Mouse (Mus musculus) liver, embryonic 11.5 days (tissue): Measurements from ENCODE around the gene Polk. TPM values are rescaled to one million over a fixed set of nuclear protein-coding genes. Genes with fewer than 3 reads are reported as not detected.

Source experiments
- ATAC-seq: fragments of 200-750 bp; cut with Nextera tagmentation; replicated peaks from 2 replicates; pipeline ENCODE4 v1.8.0; 2017; ENCODE audit warnings: moderate number of reproducible peaks, mild to moderate bottlenecking, moderate TSS enrichment, moderate library complexity; ENCODE audit not compliant: low FRiP score
- DNase-seq: peaks from one replicate; pipeline ENCODE4 v3.0.0-alpha.2; 2017; ENCODE audit warnings: low spot score
- H3K27ac ChIP-seq: fragments of 300-500 bp; sonication (generic); 2 replicates; pipeline ENCODE4 v1.5.1; 2014; ENCODE audit warnings: mild to moderate bottlenecking, low read depth, low read length, control low read depth
- H3K27me3 ChIP-seq: fragments of 300-500 bp; sonication (generic); replicated peaks from 2 replicates; pipeline ENCODE4 v1.6.1; 2014; ENCODE audit warnings: low read length, mixed read lengths; ENCODE audit not compliant: control insufficient read depth, insufficient read depth
- H3K36me3 ChIP-seq: fragments of 300-500 bp; sonication (generic); 2 replicates; pipeline ENCODE4 v1.6.1; 2014; ENCODE audit warnings: mild to moderate bottlenecking, low read length, moderate library complexity, mixed read lengths; ENCODE audit not compliant: control insufficient read depth, insufficient read depth
- H3K4me1 ChIP-seq: fragments of 300-500 bp; sonication (generic); replicated peaks from 2 replicates; pipeline ENCODE4 v1.6.1; 2014; ENCODE audit warnings: low read length, mixed read lengths; ENCODE audit not compliant: control insufficient read depth, insufficient read depth
- H3K4me2 ChIP-seq: fragments of 300-500 bp; sonication (generic); 2 replicates; pipeline ENCODE4 v1.6.1; 2014; ENCODE audit warnings: mild to moderate bottlenecking, control low read depth, moderate library complexity
- H3K4me3 ChIP-seq: fragments of 300-500 bp; sonication (generic); 2 replicates; pipeline ENCODE4 v1.5.1; 2014; ENCODE audit warnings: low read depth, low read length, control low read depth
- H3K9ac ChIP-seq: fragments of 300-500 bp; sonication (generic); 2 replicates; pipeline ENCODE4 v1.6.1; 2014; ENCODE audit warnings: low read depth, low read length, control low read depth
- H3K9me3 ChIP-seq: fragments of 300-500 bp; sonication (generic); 2 replicates; pipeline ENCODE4 v1.6.1; 2016; ENCODE audit warnings: low read length, inconsistent platforms, mixed read lengths; ENCODE audit not compliant: control insufficient read depth
- WGBS: fragments of 180-500 bp; shearing (Covaris S2); extraction: QIAGEN DNeasy Blood & Tissue Kit; methylation state at CpG from one replicate; pipeline ENCODE4 v1.1.7; 2014; 5-methylcytosine and 5-hydroxymethylcytosine counted together
- polyA plus RNA-seq: library from polyadenylated mRNA; unstranded; fragments of >200 nt; fragmentation: Nextera tagmentation; extraction: Ambion mirVana; gene quantifications from 2 replicates; pipeline ENCODE4 v1.2.1, GENCODE M21; 2014

Polk gene
- polyA plus RNA-seq, 1 experiment from 2014 or later = 8.2 TPM

DNA sequence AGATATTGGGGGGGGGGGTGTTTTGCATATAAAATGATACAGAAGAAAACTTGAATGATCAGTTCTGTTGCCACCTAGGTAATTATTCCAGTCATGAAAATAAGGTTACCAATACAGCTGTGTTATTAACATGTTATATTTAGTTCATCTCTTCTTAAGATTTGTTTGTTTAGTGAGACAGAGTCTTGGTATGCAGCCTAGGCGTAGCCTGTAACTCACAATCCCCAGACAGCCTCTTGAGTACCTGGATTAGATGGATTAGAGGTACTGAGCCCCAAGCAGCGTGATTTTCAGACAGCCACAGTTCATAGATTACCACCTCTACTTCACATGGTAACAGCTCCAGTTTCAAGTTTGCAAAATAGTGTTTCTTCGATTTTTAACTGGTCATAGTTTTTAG, 4.3 kb downstream of the Polk start:
- ATAC-seq = no peak
- H3K4me3 ChIP-seq = no peak overlapping the region
- H3K27ac ChIP-seq = no peak overlapping the region
- H3K4me1 ChIP-seq = peaks cover 4% of the 10 kb centered on the region; the same call in 1 of the 2 replicates
- no peak for DNase-seq
- H3K9ac ChIP-seq = no peak overlapping the region
- no peaks in the 10 kb centered on the region for H3K27me3 ChIP-seq
- H3K4me2 ChIP-seq = no peak overlapping the region
- 80% methylated on average over 3 of the region's 3 CpGs for WGBS
- no peaks in the 10 kb centered on the region for H3K36me3 ChIP-seq
- H3K9me3 ChIP-seq = no peaks in the 10 kb centered on the region

DNA sequence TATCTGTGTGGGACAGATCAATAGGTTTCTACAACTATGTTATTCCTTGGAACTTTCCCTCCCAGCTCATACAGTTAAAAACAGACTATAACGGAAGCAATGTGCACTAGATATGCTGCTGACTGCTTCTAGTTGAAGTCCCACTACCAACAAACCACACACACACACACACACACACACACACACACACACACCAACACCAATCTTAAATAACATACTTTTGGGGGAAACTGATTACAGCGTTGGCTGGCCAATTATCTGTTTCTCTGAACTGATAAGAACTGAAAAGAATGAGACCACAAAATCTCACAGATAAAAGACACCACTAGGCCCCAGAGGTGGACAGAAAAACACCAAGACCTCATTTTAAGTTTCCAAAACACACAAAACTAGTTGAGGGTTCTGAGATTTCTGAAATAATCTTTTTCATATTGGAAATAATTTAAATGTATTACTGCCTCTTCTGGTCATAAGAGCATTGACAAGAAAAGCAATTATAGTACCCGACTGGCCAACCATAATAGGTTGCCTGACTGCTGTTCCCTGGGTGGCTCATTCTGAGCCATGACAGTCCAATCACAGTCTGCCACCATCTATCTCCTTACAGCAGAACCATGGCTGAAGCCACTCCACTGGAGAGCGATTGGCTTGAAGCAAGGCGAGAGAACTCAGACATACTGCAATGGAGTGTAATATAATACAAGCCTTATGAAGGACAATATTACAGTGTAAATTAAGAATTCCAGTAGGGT, 5.4 kb downstream of the Polk start:
- Histone ChIP-seq H3K27ac (no peak overlapping the region; the same call in 1 of the 2 replicates), H3K9ac (no peak overlapping the region), H3K4me2 (no peak overlapping the region), H3K4me1 (peaks cover 4% of the 10 kb centered on the region; the same call in 1 of the 2 replicates), H3K36me3 (no peaks in the 10 kb centered on the region), H3K27me3 (no peaks in the 10 kb centered on the region), H3K4me3 (no peak overlapping the region), H3K9me3 (no peaks in the 10 kb centered on the region)
- 54% methylated on average over 5 of the region's 5 CpGs for WGBS
- DNase-seq (no peak), ATAC-seq (peak; percentile 57)

- no peak overlapping the region for H3K4me2 ChIP-seq
- no peak overlapping the region for H3K27ac ChIP-seq
- no peak overlapping the region for H3K4me3 ChIP-seq
- no peaks in the 10 kb centered on the region for H3K27me3 ChIP-seq
- H3K9me3 ChIP-seq = no peaks in the 10 kb centered on the region
- WGBS = 81% methylated on average over 2 of the region's 2 CpGs
- DNase-seq (no peak), ATAC-seq (no peak)
- H3K4me1 ChIP-seq = peaks cover 4% of the 10 kb centered on the region; the same call in 1 of the 2 replicates
- H3K9ac ChIP-seq = no peak overlapping the region
- no peaks in the 10 kb centered on the region for H3K36me3 ChIP-seq
Measured at GRCm38 (mm10) chr13:96533742-96534141, 8.6 kb downstream of the Polk start.

DNA sequence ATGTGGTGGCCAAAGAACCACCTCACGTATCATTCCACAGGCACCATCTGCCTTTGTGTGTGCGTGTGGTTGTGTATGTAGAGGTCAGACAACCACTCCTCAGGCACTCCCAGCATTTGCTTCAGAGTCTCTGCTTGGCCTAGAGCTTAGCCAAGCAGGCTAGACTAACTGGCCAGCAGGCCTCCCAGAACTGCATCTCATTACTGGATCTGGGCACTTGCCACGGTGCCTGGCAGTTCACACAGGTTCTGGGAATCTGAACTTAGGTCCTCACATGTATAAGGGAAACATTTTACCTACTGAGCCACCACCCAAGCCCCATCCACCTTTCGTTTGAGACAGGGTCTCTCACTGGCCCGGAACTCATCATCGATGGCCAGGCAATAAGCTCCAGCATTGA, 10.2 kb downstream of the Polk start:
- Histone ChIP-seq H3K27ac (no peak overlapping the region), H3K27me3 (no peaks in the 10 kb centered on the region), H3K36me3 (no peaks in the 10 kb centered on the region), H3K4me3 (no peak overlapping the region), H3K9ac (no peak overlapping the region), H3K9me3 (no peaks in the 10 kb centered on the region), H3K4me1 (peaks cover 3% of the 10 kb centered on the region), H3K4me2 (no peak overlapping the region)
- DNase-seq (no peak), ATAC-seq (no peak)
- 90% methylated on average over 6 of the region's 6 CpGs for WGBS

DNA sequence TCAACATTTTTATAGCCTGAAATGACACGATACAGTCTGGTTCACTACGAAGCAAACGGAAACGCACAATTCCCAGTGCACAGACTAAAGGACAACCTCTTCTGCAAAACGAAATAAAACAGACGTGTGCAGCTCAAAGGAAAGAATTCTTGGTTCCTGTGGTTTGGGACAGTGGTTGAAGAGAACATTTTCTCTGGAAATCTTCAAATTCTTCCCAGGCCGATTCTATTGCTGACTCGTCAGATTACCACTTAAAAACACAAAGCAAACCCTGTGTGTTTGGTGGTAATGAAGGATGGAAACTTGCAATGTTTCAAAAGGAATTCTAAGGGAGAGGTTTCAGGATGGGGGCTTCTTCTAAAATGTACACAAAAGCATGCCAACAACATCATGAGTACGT, 12.3 kb downstream of the Polk start:
- Histone ChIP-seq H3K9ac (no peak overlapping the region), H3K27ac (no peak overlapping the region), H3K4me1 (peaks cover 2% of the 10 kb centered on the region; the same call in 1 of the 2 replicates), H3K36me3 (no peaks in the 10 kb centered on the region), H3K27me3 (no peaks in the 10 kb centered on the region), H3K4me3 (no peak overlapping the region), H3K9me3 (no peaks in the 10 kb centered on the region), H3K4me2 (no peak overlapping the region)
- 92% methylated on average over 9 of the region's 9 CpGs for WGBS
- DNase-seq (no peak), ATAC-seq (no peak)

GRCm38 (mm10) chr13:96529542-96529941, 12.8 kb downstream of the Polk start:
- Histone ChIP-seq H3K36me3 (no peaks in the 10 kb centered on the region), H3K9me3 (no peaks in the 10 kb centered on the region), H3K4me2 (no peak overlapping the region), H3K9ac (no peak overlapping the region), H3K4me3 (no peak overlapping the region), H3K4me1 (peaks cover 2% of the 10 kb centered on the region; the same call in 1 of the 2 replicates), H3K27ac (no peak overlapping the region), H3K27me3 (no peaks in the 10 kb centered on the region)
- DNase-seq (no peak), ATAC-seq (no peak)
- WGBS = 82% methylated on average over 3 of the region's 3 CpGs

DNA sequence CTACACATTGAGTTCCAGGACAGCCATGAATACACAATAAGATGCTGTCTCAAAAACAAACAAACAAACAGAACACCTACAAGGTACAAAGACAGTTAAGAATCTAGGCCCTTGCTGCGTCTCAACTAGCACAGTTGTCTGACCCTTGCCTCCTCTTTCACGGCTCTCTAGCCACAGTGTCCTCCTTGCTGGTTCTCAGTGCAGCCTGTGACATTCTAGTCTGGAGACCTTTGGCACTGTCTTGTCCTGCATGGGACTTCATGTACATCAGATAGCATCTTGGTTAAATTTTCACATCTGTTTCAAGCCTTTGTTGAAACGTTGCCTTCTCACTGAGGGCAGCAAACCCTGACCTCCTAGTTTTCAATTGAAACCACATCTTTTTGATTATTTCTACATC, 13.6 kb downstream of the Polk start:
- H3K9me3 ChIP-seq = no peaks in the 10 kb centered on the region
- H3K9ac ChIP-seq = no peak overlapping the region
- peaks cover 2% of the 10 kb centered on the region; the same call in 1 of the 2 replicates for H3K4me1 ChIP-seq
- no peak overlapping the region for H3K27ac ChIP-seq
- H3K4me3 ChIP-seq = no peak overlapping the region
- ATAC-seq (no peak), DNase-seq (no peak)
- no peaks in the 10 kb centered on the region for H3K27me3 ChIP-seq
- H3K4me2 ChIP-seq = no peak overlapping the region
- WGBS = 88% methylated on average over 3 of the region's 3 CpGs
- no peaks in the 10 kb centered on the region for H3K36me3 ChIP-seq

- Histone ChIP-seq H3K4me1 (peaks cover 2% of the 10 kb centered on the region; the same call in 1 of the 2 replicates), H3K27ac (no peak overlapping the region), H3K27me3 (no peaks in the 10 kb centered on the region), H3K4me3 (no peak overlapping the region), H3K4me2 (no peak overlapping the region), H3K9me3 (no peaks in the 10 kb centered on the region), H3K9ac (no peak overlapping the region), H3K36me3 (no peaks in the 10 kb centered on the region)
- WGBS = 79% methylated on average over 11 of the region's 11 CpGs
- ATAC-seq (no peak), DNase-seq (no peak)
Measured at GRCm38 (mm10) chr13:96527856-96528255, 14.5 kb downstream of the Polk start.

GRCm38 (mm10) chr13:96527022-96527421, 15.4 kb downstream of the Polk start:
- peaks cover 2% of the 10 kb centered on the region; the same call in 1 of the 2 replicates for H3K4me1 ChIP-seq
- 63% methylated on average over 3 of the region's 3 CpGs for WGBS
- H3K9me3 ChIP-seq = no peaks in the 10 kb centered on the region
- ATAC-seq = no peak
- no peaks in the 10 kb centered on the region for H3K36me3 ChIP-seq
- H3K27ac ChIP-seq = no peak overlapping the region
- DNase-seq = no peak
- H3K4me2 ChIP-seq = no peak overlapping the region
- no peak overlapping the region for H3K9ac ChIP-seq
- no peaks in the 10 kb centered on the region for H3K27me3 ChIP-seq
- H3K4me3 ChIP-seq = no peak overlapping the region
